Mouse (Mus musculus) intestine, embryonic 14.5 days (tissue): ENCODE measurements around the gene Mtfp1. TPM values are rescaled to one million over a fixed set of nuclear protein-coding genes. Genes with fewer than 3 reads are reported as not detected.
A peak's percentile ranks its signal among the peaks of the same experiment; 100 is the strongest.

Source experiments
- ATAC-seq: fragments of 200-750 bp; cut with Nextera tagmentation; replicated peaks from 2 replicates; pipeline ENCODE4 v1.8.0; 2017; ENCODE audit warnings: low read depth, moderate number of reproducible peaks, moderate TSS enrichment, moderate library complexity; ENCODE audit not compliant: low FRiP score, low TSS enrichment
- DNase-seq: peaks from one replicate; pipeline ENCODE4 v3.0.0-alpha.2; 2018; ENCODE audit warnings: low spot score
- H3K27ac ChIP-seq: fragments of 300-500 bp; sonication (generic); 2 replicates; pipeline ENCODE4 v1.5.1; 2014; ENCODE audit warnings: low read depth, mild to moderate bottlenecking, control low read depth
- H3K27me3 ChIP-seq: fragments of 300-500 bp; sonication (generic); replicated peaks from 2 replicates; pipeline ENCODE4 v1.6.1; 2014; ENCODE audit warnings: low read length, control low read depth; ENCODE audit not compliant: control insufficient read depth, insufficient read depth
- H3K36me3 ChIP-seq: fragments of 300-500 bp; sonication (generic); 2 replicates; pipeline ENCODE4 v1.6.1; 2014; ENCODE audit warnings: low read length, control low read depth; ENCODE audit not compliant: control insufficient read depth, insufficient read depth
- H3K4me1 ChIP-seq: fragments of 300-500 bp; sonication (generic); replicated peaks from 2 replicates; pipeline ENCODE4 v1.6.1; 2014; ENCODE audit warnings: low read length, control low read depth, mixed read lengths; ENCODE audit not compliant: control insufficient read depth, insufficient read depth
- H3K4me2 ChIP-seq: fragments of 300-500 bp; sonication (generic); 2 replicates; pipeline ENCODE4 v1.6.1; 2014; ENCODE audit warnings: low read length
- H3K4me3 ChIP-seq: fragments of 300-500 bp; sonication (generic); 2 replicates; pipeline ENCODE4 v1.5.1; 2014; ENCODE audit warnings: low read depth, low read length, control low read depth, mixed read lengths
- H3K9ac ChIP-seq: fragments of 300-500 bp; sonication (generic); 2 replicates; pipeline ENCODE4 v1.6.1; 2014; ENCODE audit warnings: mild to moderate bottlenecking, low read length
- H3K9me3 ChIP-seq: fragments of 300-500 bp; sonication (generic); 2 replicates; pipeline ENCODE4 v1.6.1; 2016; ENCODE audit warnings: low read length, control low read depth; ENCODE audit not compliant: control insufficient read depth
- WGBS: fragments of 180-500 bp; shearing (Covaris S2); extraction: QIAGEN DNeasy Blood & Tissue Kit; methylation state at CpG from one replicate; pipeline ENCODE4 v1.1.7; 2014; 5-methylcytosine and 5-hydroxymethylcytosine counted together
- microRNA-seq: library from miRNA; unstranded; fragments of <30 nt; microRNA quantifications from one replicate; pipeline ENCODE4, GENCODE M21; 2016
- polyA plus RNA-seq: library from polyadenylated mRNA; unstranded; fragments of >200 nt; fragmentation: Nextera tagmentation; extraction: Ambion mirVana; gene quantifications from 2 replicates; pipeline ENCODE4 v1.2.1, GENCODE M21; 2014

Gene Mtfp1
- polyA plus RNA-seq, 1 experiment from 2014 or later = 25.2 TPM

DNA sequence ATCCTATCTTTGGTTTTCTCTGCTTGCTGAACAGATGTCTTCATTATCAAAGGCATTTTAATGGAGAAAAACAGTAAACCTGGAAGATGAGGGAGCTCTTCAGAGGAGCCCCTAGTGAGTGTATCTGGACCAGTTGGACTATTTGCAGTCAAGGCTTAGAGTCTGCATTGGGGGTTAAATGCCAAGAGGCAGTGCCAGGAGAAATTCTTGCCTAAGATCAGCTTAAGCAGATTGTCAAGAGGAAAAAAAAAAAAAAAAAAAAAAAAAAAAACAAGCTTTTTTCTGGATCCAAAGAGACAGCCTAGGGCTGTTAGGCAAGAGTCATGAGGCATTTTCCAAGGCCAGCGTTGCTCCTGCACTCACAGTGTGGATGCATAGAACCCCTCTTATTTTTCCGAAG, 47.5 kb downstream of the Mtfp1 start:
- no peak for ATAC-seq
- H3K4me3 ChIP-seq = no peak overlapping the region

DNA sequence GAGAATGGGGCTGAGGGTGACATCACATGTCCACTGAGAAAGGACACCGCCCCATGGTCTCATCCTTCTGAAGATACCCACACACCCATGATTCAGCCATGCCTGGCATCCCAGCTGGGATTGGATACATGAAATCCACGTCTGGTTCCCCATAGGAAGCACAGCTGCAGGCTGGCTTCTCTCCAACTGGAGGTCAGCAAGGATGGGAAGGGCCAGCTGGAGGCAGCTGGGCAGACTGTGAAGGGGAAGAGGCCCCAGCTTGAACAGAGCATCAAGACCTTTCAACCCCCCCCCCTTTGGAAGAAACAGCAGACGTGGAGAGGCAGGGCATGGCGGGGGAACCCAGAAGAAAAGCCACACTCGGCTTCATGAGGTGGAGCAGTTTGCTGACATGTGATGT, 48.7 kb downstream of the Mtfp1 start:
- DNase-seq (no peak), ATAC-seq (no peak)
- Histone ChIP-seq H3K27ac (no peak overlapping the region), H3K4me1 (no peaks in the 10 kb centered on the region), H3K9me3 (0 out of 2 replicates have a peak, but pooled peaks cover 3% of the 10 kb centered on the region), H3K4me2 (no peak overlapping the region), H3K27me3 (no peaks in the 10 kb centered on the region), H3K4me3 (no peak overlapping the region), H3K9ac (no peak overlapping the region), H3K36me3 (no peaks in the 10 kb centered on the region)
- WGBS = 50% methylated on average over 5 of the region's 5 CpGs

More for the DNA sequence above, 47.5 kb downstream of the Mtfp1 start:
- no peaks in the 10 kb centered on the region for H3K4me1 ChIP-seq
- H3K9me3 ChIP-seq = 0 out of 2 replicates have a peak, but pooled peaks cover 3% of the 10 kb centered on the region
- no peak overlapping the region for H3K9ac ChIP-seq
- H3K27ac ChIP-seq = no peak overlapping the region
- no peak for DNase-seq
- H3K4me2 ChIP-seq = no peak overlapping the region
- H3K27me3 ChIP-seq = no peaks in the 10 kb centered on the region
- no peaks in the 10 kb centered on the region for H3K36me3 ChIP-seq
- WGBS = 86% methylated on average over 2 of the region's 2 CpGs

DNA sequence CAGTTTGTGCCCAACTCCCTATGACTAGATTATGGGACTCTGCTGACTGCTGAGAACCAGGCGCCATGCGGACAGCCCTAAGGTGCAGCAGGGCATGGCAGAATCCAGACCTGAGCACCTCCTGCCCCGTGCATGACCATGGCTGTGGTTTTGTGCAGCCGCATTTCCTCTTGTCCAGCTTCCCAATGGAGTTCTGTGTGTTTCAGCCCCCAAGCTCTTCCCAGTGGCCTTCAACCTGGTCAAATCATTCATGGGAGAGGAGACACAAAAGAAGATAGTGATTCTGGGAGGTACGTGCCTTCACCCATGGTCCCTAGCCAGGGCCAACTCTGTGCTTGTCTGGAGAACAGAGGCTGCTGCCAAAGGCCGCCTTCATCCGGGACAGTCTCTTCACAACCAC, 52.2 kb downstream of the Mtfp1 start:
- Histone ChIP-seq H3K36me3 (no peaks in the 10 kb centered on the region), H3K4me2 (no peak overlapping the region), H3K4me1 (no peaks in the 10 kb centered on the region), H3K9me3 (no peaks in the 10 kb centered on the region), H3K9ac (no peak overlapping the region), H3K4me3 (no peak overlapping the region), H3K27ac (no peak overlapping the region), H3K27me3 (no peaks in the 10 kb centered on the region)
- WGBS = 89% methylated on average over 7 of the region's 7 CpGs
- DNase-seq = no peak
- ATAC-seq = no peak

Small RNA genes within 50 kb of the gene (microRNA-seq; reads per million reads assigned to microRNA genes)
- gene Mir3060 = 2.6 reads per million, percentile 27 among the genes with 10 or more reads in this experiment

Other genes with a start within 250 kb of the Mtfp1 start
- 0.44 and 0.51 TPM in 2 replicates for gene Osbp2, start 231.5 kb downstream of the Mtfp1 start, polyA plus RNA-seq
- 0.07 and 0.11 TPM in 2 replicates for gene 4921536K21Rik, start 200.3 kb downstream of the Mtfp1 start, polyA plus RNA-seq
- gene Dusp18, start 200.2 kb downstream of the Mtfp1 start, polyA plus RNA-seq = 8.3 and 8.7 TPM in 2 replicates
- gene Slc35e4, start 180.8 kb downstream of the Mtfp1 start, polyA plus RNA-seq = 2.3 and 2.5 TPM in 2 replicates
- gene Tcn2, start 163.3 kb downstream of the Mtfp1 start, polyA plus RNA-seq = 37.9 and 39.0 TPM in 2 replicates
- 75.4 and 79.3 TPM in 2 replicates for gene Pes1, start 131.5 kb downstream of the Mtfp1 start, polyA plus RNA-seq
- gene 4930556J24Rik, start 118.7 kb downstream of the Mtfp1 start, polyA plus RNA-seq = 0.15 TPM in 1 of 2 replicates, not detected in the other
- gene Gal3st1, start 111.8 kb downstream of the Mtfp1 start, polyA plus RNA-seq = 14.7 and 17.4 TPM in 2 replicates
- 0.05 and 0.38 TPM in 2 replicates for gene Sec14l4, start 64.0 kb downstream of the Mtfp1 start, polyA plus RNA-seq
- gene Sec14l3, start 30.6 kb downstream of the Mtfp1 start, polyA plus RNA-seq = not detected in 2 replicates
- gene Sec14l2, start 28.0 kb upstream of the Mtfp1 start, polyA plus RNA-seq = 0.84 and 1.1 TPM in 2 replicates
- 24.9 and 27.7 TPM in 2 replicates for gene Rnf215, start 39.8 kb upstream of the Mtfp1 start, polyA plus RNA-seq
- gene Ccdc157, start 64.8 kb upstream of the Mtfp1 start, polyA plus RNA-seq = 3.0 and 4.7 TPM in 2 replicates
- 59.5 and 61.3 TPM in 2 replicates for gene Sf3a1, start 64.9 kb upstream of the Mtfp1 start, polyA plus RNA-seq
- 18.1 and 20.1 TPM in 2 replicates for gene Tbc1d10a, start 91.3 kb upstream of the Mtfp1 start, polyA plus RNA-seq
- 1.3 and 2.0 TPM in 2 replicates for gene Castor1, start 122.8 kb upstream of the Mtfp1 start, polyA plus RNA-seq
- gene Osm, start 141.0 kb upstream of the Mtfp1 start, polyA plus RNA-seq = not detected in 2 replicates
- gene Lif, start 162.1 kb upstream of the Mtfp1 start, polyA plus RNA-seq = 0.05 and 0.11 TPM in 2 replicates